Mouse (Mus musculus) bone marrow macrophage, adult 2 months (primary cell): ENCODE results near the gene Nudt14. TPM values are rescaled to one million over a fixed set of nuclear protein-coding genes. Genes with fewer than 3 reads are reported as not detected.

ENCODE experiments used
- H3K27ac ChIP-seq: 2 replicates; pipeline ENCODE4 v1.5.1; 2012; ENCODE audit warnings: low read depth, low read length; ENCODE audit not compliant: insufficient read depth
- H3K4me1 ChIP-seq: 2 replicates; pipeline ENCODE4 v1.6.1; 2012; ENCODE audit warnings: low read length; ENCODE audit not compliant: control insufficient read depth, insufficient read depth
- H3K4me3 ChIP-seq: 2 replicates; pipeline ENCODE4 v1.5.1; 2012; ENCODE audit warnings: mild to moderate bottlenecking, low read length, moderate library complexity; ENCODE audit not compliant: insufficient read depth
- CTCF ChIP-seq: IDR thresholded peaks from 2 replicates; pipeline ENCODE4 v1.5.1; 2012; ENCODE audit warnings: low read depth, mild to moderate bottlenecking, low read length, moderate library complexity
- POLR2A ChIP-seq: IDR thresholded peaks from 2 replicates; pipeline ENCODE4 v1.6.1; 2012; ENCODE audit warnings: mild to moderate bottlenecking, low read depth, low read length, borderline replicate concordance
- polyA plus RNA-seq: library from polyadenylated mRNA; stranded (reverse); fragments of >200 nt; gene quantifications from 2 replicates; pipeline ENCODE4 v1.2.4, GENCODE M21; 2012; ENCODE audit not compliant: missing spikeins, insufficient read depth, insufficient read length

The Nudt14 gene
- polyA plus RNA-seq, 1 experiment: 32.1 TPM

GRCm38 (mm10) chr12:112898351-112898750 is 43.6 kb downstream of the Nudt14 start:
- H3K4me3 ChIP-seq: no peak overlapping the region
- no peak for TF ChIP-seq CTCF
- TF ChIP-seq POLR2A: no peak
- peaks cover 44% of the 10 kb centered on the region for H3K4me1 ChIP-seq
- H3K27ac ChIP-seq: peak overlapping the region; percentile 93

GRCm38 (mm10) chr12:112897522-112898212 is 44.3 kb downstream of the Nudt14 start:
- peak overlapping the region; percentile 93 for H3K27ac ChIP-seq
- H3K4me1 ChIP-seq: peaks cover 44% of the 10 kb centered on the region
- no peak for TF ChIP-seq CTCF
- no peak for TF ChIP-seq POLR2A
- peak overlapping the region; percentile 16; the same call in 1 of the 2 replicates for H3K4me3 ChIP-seq

- TF ChIP-seq CTCF (no peak), POLR2A (no peak)
- Histone ChIP-seq H3K4me3 (peak overlapping the region; percentile 44), H3K27ac (peak overlapping the region; percentile 92), H3K4me1 (peaks cover 44% of the 10 kb centered on the region)
Measured at GRCm38 (mm10) chr12:112894969-112895368, 47.0 kb downstream of the Nudt14 start.

GRCm38 (mm10) chr12:112894303-112894884 is 47.5 kb downstream of the Nudt14 start:
- TF ChIP-seq POLR2A (no peak), CTCF (no peak)
- Histone ChIP-seq H3K4me3 (peak overlapping the region; percentile 44), H3K27ac (peak overlapping the region; percentile 92)

GRCm38 (mm10) chr12:112885465-112885864 is 56.5 kb downstream of the Nudt14 start:
- H3K4me3 ChIP-seq: no peak overlapping the region
- H3K27ac ChIP-seq: no peak overlapping the region
- H3K4me1 ChIP-seq: peaks cover 6% of the 10 kb centered on the region
- TF ChIP-seq CTCF: no peak
- TF ChIP-seq POLR2A: no peak

More at GRCm38 (mm10) chr12:112894303-112894884, 47.5 kb downstream of the Nudt14 start:
- peaks cover 44% of the 10 kb centered on the region for H3K4me1 ChIP-seq

Other genes with a start within 250 kb of the Nudt14 start
- gene Cep170b, start 221.7 kb downstream of the Nudt14 start, polyA plus RNA-seq: 8.5 and 17.7 TPM in 2 replicates
- 1,067 and 1,170 TPM in 2 replicates for gene Pld4, start 181.5 kb downstream of the Nudt14 start, polyA plus RNA-seq
- gene Ahnak2, start 139.5 kb downstream of the Nudt14 start, polyA plus RNA-seq: 27.3 TPM in 2 replicates
- 2.0 and 2.1 TPM in 2 replicates for gene Clba1, start 133.2 kb downstream of the Nudt14 start, polyA plus RNA-seq
- 26.2 and 28.0 TPM in 2 replicates for gene Cdca4, start 112.7 kb downstream of the Nudt14 start, polyA plus RNA-seq
- 42.1 and 44.3 TPM in 2 replicates for gene Gpr132, start 73.9 kb downstream of the Nudt14 start, polyA plus RNA-seq
- gene Jag2, start 12.3 kb downstream of the Nudt14 start, polyA plus RNA-seq: 2.8 and 3.2 TPM in 2 replicates
- gene Btbd6, start 34.4 kb upstream of the Nudt14 start, polyA plus RNA-seq: 9.0 and 9.9 TPM in 2 replicates
- gene Brf1, start 58.6 kb upstream of the Nudt14 start, polyA plus RNA-seq: 42.1 and 49.9 TPM in 2 replicates
- 53.4 and 62.2 TPM in 2 replicates for gene Pacs2, start 72.4 kb upstream of the Nudt14 start, polyA plus RNA-seq
- not detected in 2 replicates for gene Tex22, start 132.4 kb upstream of the Nudt14 start, polyA plus RNA-seq
- gene Mta1, start 156.2 kb upstream of the Nudt14 start, polyA plus RNA-seq: 38.9 and 43.0 TPM in 2 replicates
- gene Crip2, start 198.1 kb upstream of the Nudt14 start, polyA plus RNA-seq: 1.1 and 2.3 TPM in 2 replicates
- 582 and 589 TPM in 2 replicates for gene Crip1, start 204.2 kb upstream of the Nudt14 start, polyA plus RNA-seq
- gene Tedc1, start 214.3 kb upstream of the Nudt14 start, polyA plus RNA-seq: 7.1 and 8.7 TPM in 2 replicates
- gene Tmem121, start 243.8 kb upstream of the Nudt14 start, polyA plus RNA-seq: not detected in 2 replicates